In the genomic region with DNA sequence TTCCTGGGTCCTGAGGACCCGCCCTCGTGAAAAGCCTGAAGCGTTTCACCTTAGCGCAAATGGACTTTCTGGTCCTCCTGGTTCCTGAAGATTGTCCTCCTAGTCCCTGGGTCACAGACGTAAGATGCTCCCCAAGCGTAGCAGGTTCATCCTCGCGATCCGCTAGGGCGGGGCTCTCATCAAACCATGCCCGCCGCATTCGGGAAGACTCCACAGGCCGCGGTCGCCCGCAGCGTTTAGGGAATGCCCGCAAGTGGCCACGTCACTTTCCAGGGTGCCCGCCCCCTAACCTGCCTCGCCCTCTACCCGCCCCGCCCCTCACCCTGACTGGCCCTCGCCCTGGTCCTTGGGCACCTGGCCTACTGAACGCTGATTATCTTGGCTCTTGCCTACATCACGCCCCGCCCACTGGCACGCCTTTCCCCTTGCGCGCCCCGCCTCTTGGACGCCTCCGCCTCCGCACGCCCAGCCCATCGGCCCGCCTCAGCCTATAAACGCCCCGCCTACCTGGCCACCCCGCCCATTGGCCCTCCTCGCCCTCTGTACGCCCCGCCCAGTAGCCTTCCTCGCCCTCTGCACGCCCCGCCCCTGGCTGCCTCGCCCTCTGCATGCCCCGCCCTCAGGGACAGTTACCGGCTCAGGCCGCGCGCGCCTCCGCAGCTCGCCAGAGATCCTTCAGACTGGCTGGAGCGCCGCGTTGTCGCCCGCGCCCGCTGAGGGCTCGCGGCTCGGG, we compare ENCODE assay signal across 8 mouse cellular contexts. TPM values are rescaled to one million over a fixed set of nuclear protein-coding genes. Genes with fewer than 3 reads are reported as not detected.
DNase-seq lines count a peak whose midpoint lies in the region; ATAC-seq lines count a peak whose summit lies in the region.

A gene (plus strand): TSS at position 659 of the 733 bp plus-strand sequence.

- H3K36me3 ChIP-seq in hindbrain, embryonic 14.5 days (replicated peaks; ENCODE audit: control insufficient read depth, insufficient read depth): no peaks in the 10 kb centered on the region

- H3K4me2 ChIP-seq in hindbrain, embryonic 14.5 days (replicated peaks): peak within 1 kb of the TSS; percentile 94

- WGBS in hindbrain, embryonic 14.5 days: 1% methylated on average over 66 of the region's 66 CpGs

- peak; percentile 95 for DNase-seq in R1 (ENCODE audit: low read depth, low spot score)
- peak; percentile 99 to 100 for DNase-seq in cerebellum, postnatal 25 days
- DNase-seq in frontal cortex, postnatal 25 days (ENCODE audit: low spot score in 2 of 2): peak; percentile 96 to 98
- peak; percentile 92 for DNase-seq in hindbrain, embryonic 14.5 days (ENCODE audit: low spot score)
- DNase-seq in layer of hippocampus, postnatal 36 days: peak; percentile 99
- peak; percentile 100 for DNase-seq in lung, postnatal 36 days
- DNase-seq in retina, postnatal 1 day: peak; percentile 98
- peak; percentile 100 for DNase-seq in urinary bladder, adult 18-20 months (ENCODE audit: low spot score in 2 of 2)

- peak; percentile 97 for ATAC-seq in hindbrain, embryonic 14.5 days (ENCODE audit: low FRiP score)

- peak within 1 kb of the TSS; percentile 71 for H3K27ac ChIP-seq in hindbrain, embryonic 14.5 days

- peaks cover 17% of the 10 kb centered on the region for H3K27me3 ChIP-seq in hindbrain, embryonic 14.5 days (ENCODE audit: control insufficient read depth, insufficient read depth, low read length)

- peak within 1 kb of the TSS; percentile 84 for H3K4me3 ChIP-seq in hindbrain, embryonic 14.5 days (replicated peaks; ENCODE audit: low read length)

- peaks cover 9% of the 10 kb centered on the region for H3K4me1 ChIP-seq in hindbrain, embryonic 14.5 days (replicated peaks; ENCODE audit: control insufficient read depth, insufficient read depth, low read length)

- peak within 1 kb of the TSS; percentile 77 for H3K9ac ChIP-seq in hindbrain, embryonic 14.5 days

- H3K9me3 ChIP-seq in hindbrain, embryonic 14.5 days (ENCODE audit: control insufficient read depth, low read length): no peaks in the 10 kb centered on the region

RNA-seq across cellular contexts. Expression of the gene that starts here (rescaled TPM):
- 4.7 and 5.0 TPM in 2 replicates for polyA plus RNA-seq in hindbrain, embryonic 14.5 days (2014; fragmentation: Nextera tagmentation; extraction: Ambion mirVana)
- 10 to 100 TPM; 15.3 to 16.3 TPM for total RNA-seq in layer of hippocampus, postnatal 36 days (2021)

Comparison
In these comparisons a context has a peak if more than half of its experiments do, and no peak if none do; other contexts are left out.
1. Peak in every context shown above with its lines: DNase-seq, ATAC-seq, H3K4me3 ChIP-seq and H3K27ac ChIP-seq.